Mouse (Mus musculus): ENCODE results near the gene Fahd2a. TPM values are rescaled to one million over a fixed set of nuclear protein-coding genes. Genes with fewer than 3 reads are reported as not detected.

The Fahd2a gene
- polyA plus RNA-seq, 1 experiment from 2014 or later = 20.7 TPM

GRCm38 (mm10) chr2:127449691-127450090 is 5.3 kb upstream of the Fahd2a start:
- no peak overlapping the region for H3K27ac ChIP-seq (replicated peaks; ENCODE audit: low read depth, low read length)
- no peak for DNase-seq (ENCODE audit: low spot score)
- no peak overlapping the region for H3K4me3 ChIP-seq (ENCODE audit: low read depth, low read length)

GRCm38 (mm10) chr2:127446847-127447246 is 2.5 kb upstream of the Fahd2a start:
- Histone ChIP-seq H3K36me3 (ENCODE audit: control insufficient read depth, insufficient read depth, low read length) (no peaks in the 10 kb centered on the region), H3K27me3 (ENCODE audit: control insufficient read depth, insufficient read depth, low read length) (no peaks in the 10 kb centered on the region), H3K27ac (replicated peaks; ENCODE audit: low read depth, low read length) (no peak overlapping the region), H3K4me1 (ENCODE audit: control insufficient read depth, insufficient read depth, low read length) (no peaks in the 10 kb centered on the region; the same call in 1 of the 2 replicates), H3K9ac (ENCODE audit: low read length) (no peak overlapping the region), H3K4me2 (ENCODE audit: low read depth, severe bottlenecking) (no peak overlapping the region), H3K9me3 (ENCODE audit: control insufficient read depth, low read length) (no peaks in the 10 kb centered on the region), H3K4me3 (ENCODE audit: low read depth, low read length) (no peak overlapping the region)
- DNase-seq (ENCODE audit: low spot score) (no peak), ATAC-seq (ENCODE audit: insufficient number of reproducible peaks, low FRiP score, low TSS enrichment, low read depth) (no peak)
- WGBS = 55% methylated on average over 3 of the region's 3 CpGs

More at GRCm38 (mm10) chr2:127449691-127450090, 5.3 kb upstream of the Fahd2a start:
- Histone ChIP-seq H3K9ac (ENCODE audit: low read length) (no peak overlapping the region), H3K4me1 (ENCODE audit: control insufficient read depth, insufficient read depth, low read length) (no peaks in the 10 kb centered on the region), H3K4me2 (ENCODE audit: low read depth, severe bottlenecking) (no peak overlapping the region), H3K36me3 (ENCODE audit: control insufficient read depth, insufficient read depth, low read length) (no peaks in the 10 kb centered on the region), H3K9me3 (ENCODE audit: control insufficient read depth, low read length) (no peaks in the 10 kb centered on the region), H3K27me3 (ENCODE audit: control insufficient read depth, insufficient read depth, low read length) (no peaks in the 10 kb centered on the region)
- ATAC-seq (ENCODE audit: insufficient number of reproducible peaks, low FRiP score, low TSS enrichment, low read depth) = no peak
- WGBS = 42% methylated on average over 7 of the region's 7 CpGs

DNA sequence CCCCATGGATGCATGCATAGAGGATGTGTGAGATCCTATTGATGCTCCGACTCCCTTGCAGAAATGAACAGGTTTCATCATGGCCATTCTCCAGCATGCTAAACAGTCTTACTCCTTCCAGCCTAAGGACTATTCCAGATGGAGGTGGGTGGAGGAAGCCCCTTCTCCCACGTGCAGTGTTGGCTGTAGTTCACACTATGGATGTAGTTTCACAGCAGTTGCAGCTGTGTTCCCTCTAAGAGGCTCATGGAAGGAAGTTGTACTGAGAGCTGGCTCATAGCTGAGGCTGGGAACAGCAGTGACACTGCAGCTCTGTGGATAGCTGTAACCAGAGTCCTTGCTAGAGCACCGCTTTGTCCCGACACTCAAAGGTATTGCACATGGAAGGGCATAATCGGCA is 6.7 kb downstream of the Fahd2a start:
- Histone ChIP-seq H3K9me3 (ENCODE audit: control insufficient read depth, low read length) (no peaks in the 10 kb centered on the region), H3K4me1 (ENCODE audit: control insufficient read depth, insufficient read depth, low read length) (no peaks in the 10 kb centered on the region), H3K27ac (replicated peaks; ENCODE audit: low read depth, low read length) (no peak overlapping the region), H3K36me3 (ENCODE audit: control insufficient read depth, insufficient read depth, low read length) (peaks cover 7% of the 10 kb centered on the region; the same call in 1 of the 2 replicates), H3K4me3 (ENCODE audit: low read depth, low read length) (no peak overlapping the region), H3K9ac (ENCODE audit: low read length) (no peak overlapping the region), H3K4me2 (ENCODE audit: low read depth, severe bottlenecking) (no peak overlapping the region), H3K27me3 (ENCODE audit: control insufficient read depth, insufficient read depth, low read length) (no peaks in the 10 kb centered on the region)
- 93% methylated on average over 5 of the region's 5 CpGs for WGBS
- ATAC-seq (ENCODE audit: insufficient number of reproducible peaks, low FRiP score, low TSS enrichment, low read depth) = no peak
- no peak for DNase-seq (ENCODE audit: low spot score)

- no peak for ATAC-seq (ENCODE audit: insufficient number of reproducible peaks, low FRiP score, low TSS enrichment, low read depth)
- Histone ChIP-seq H3K27me3 (ENCODE audit: control insufficient read depth, insufficient read depth, low read length) (no peaks in the 10 kb centered on the region), H3K4me3 (ENCODE audit: low read depth, low read length) (no peak overlapping the region), H3K9ac (ENCODE audit: low read length) (no peak overlapping the region), H3K9me3 (ENCODE audit: control insufficient read depth, low read length) (no peaks in the 10 kb centered on the region), H3K27ac (replicated peaks; ENCODE audit: low read depth, low read length) (no peak overlapping the region), H3K4me1 (ENCODE audit: control insufficient read depth, insufficient read depth, low read length) (no peaks in the 10 kb centered on the region), H3K36me3 (ENCODE audit: control insufficient read depth, insufficient read depth, low read length) (peaks cover 7% of the 10 kb centered on the region; the same call in 1 of the 2 replicates), H3K4me2 (ENCODE audit: low read depth, severe bottlenecking) (no peak overlapping the region)
- WGBS = 97% methylated on average over 2 of the region's 2 CpGs
- DNase-seq (ENCODE audit: low spot score) = no peak
Measured at GRCm38 (mm10) chr2:127435554-127435953, 8.8 kb downstream of the Fahd2a start.

DNA sequence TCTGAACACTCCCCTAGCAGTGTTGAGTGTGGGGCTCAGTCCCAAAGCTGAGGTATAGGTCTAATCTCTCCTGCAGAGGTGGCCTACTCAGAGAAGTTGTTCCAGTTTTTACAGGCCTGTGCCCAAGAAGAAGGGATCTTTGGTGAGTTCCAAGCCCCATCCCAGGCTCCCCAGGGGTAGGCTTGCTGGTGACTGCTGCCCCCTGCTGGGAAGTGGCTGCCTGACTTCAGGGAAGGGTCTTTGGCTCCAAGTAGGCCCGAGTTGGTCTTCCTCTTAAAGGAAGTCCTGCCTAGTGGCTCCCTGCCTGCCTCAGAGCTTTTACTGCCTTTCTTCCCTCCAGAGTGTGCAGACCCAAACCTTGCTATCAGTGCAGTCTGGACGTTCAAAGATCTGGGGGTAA is 9.2 kb downstream of the Fahd2a start:
- no peak overlapping the region for H3K4me3 ChIP-seq (ENCODE audit: low read depth, low read length)
- no peaks in the 10 kb centered on the region for H3K27me3 ChIP-seq (ENCODE audit: control insufficient read depth, insufficient read depth, low read length)
- no peak overlapping the region for H3K4me2 ChIP-seq (ENCODE audit: low read depth, severe bottlenecking)
- DNase-seq (ENCODE audit: low spot score) (peak; percentile 67), ATAC-seq (ENCODE audit: insufficient number of reproducible peaks, low FRiP score, low TSS enrichment, low read depth) (no peak)
- H3K9ac ChIP-seq (ENCODE audit: low read length) = no peak overlapping the region
- no peaks in the 10 kb centered on the region for H3K4me1 ChIP-seq (ENCODE audit: control insufficient read depth, insufficient read depth, low read length)
- H3K27ac ChIP-seq (replicated peaks; ENCODE audit: low read depth, low read length) = no peak overlapping the region
- no peaks in the 10 kb centered on the region for H3K9me3 ChIP-seq (ENCODE audit: control insufficient read depth, low read length)
- WGBS = 39% methylated on average over 2 of the region's 2 CpGs
- H3K36me3 ChIP-seq (ENCODE audit: control insufficient read depth, insufficient read depth, low read length) = peaks cover 7% of the 10 kb centered on the region; the same call in 1 of the 2 replicates

- Histone ChIP-seq H3K27ac (replicated peaks; ENCODE audit: low read depth, low read length) (no peak overlapping the region), H3K4me1 (ENCODE audit: control insufficient read depth, insufficient read depth, low read length) (no peaks in the 10 kb centered on the region), H3K9ac (ENCODE audit: low read length) (no peak overlapping the region), H3K9me3 (ENCODE audit: control insufficient read depth, low read length) (no peaks in the 10 kb centered on the region), H3K4me3 (ENCODE audit: low read depth, low read length) (no peak overlapping the region), H3K27me3 (ENCODE audit: control insufficient read depth, insufficient read depth, low read length) (no peaks in the 10 kb centered on the region), H3K36me3 (ENCODE audit: control insufficient read depth, insufficient read depth, low read length) (peaks cover 7% of the 10 kb centered on the region; the same call in 1 of the 2 replicates), H3K4me2 (ENCODE audit: low read depth, severe bottlenecking) (no peak overlapping the region)
- WGBS = 72% methylated on average over 9 of the region's 9 CpGs
- ATAC-seq (ENCODE audit: insufficient number of reproducible peaks, low FRiP score, low TSS enrichment, low read depth) (no peak), DNase-seq (ENCODE audit: low spot score) (no peak)
Measured at GRCm38 (mm10) chr2:127433487-127434295, 10.7 kb downstream of the Fahd2a start.

DNA sequence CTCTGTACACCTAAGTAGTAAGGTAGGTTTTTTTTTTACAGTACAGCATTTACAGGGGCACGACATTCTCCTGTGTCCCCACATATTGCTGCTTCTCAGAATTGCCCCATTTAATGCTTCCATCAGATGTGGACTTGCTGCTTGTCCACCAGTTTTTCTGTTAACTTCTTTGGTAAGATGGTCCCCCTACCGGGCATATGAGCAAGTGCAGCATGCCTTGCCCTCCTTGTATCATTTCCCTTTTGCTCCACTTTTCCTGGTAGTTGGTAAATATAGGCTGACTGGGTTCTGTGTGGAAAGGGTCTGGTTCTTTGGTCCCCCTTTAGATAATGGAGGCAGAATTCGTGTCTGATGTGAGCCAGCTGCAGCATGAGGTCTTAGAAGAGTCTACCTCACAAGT is 14.1 kb downstream of the Fahd2a start:
- peak; percentile 57 for DNase-seq (ENCODE audit: low spot score)

GRCm38 (mm10) chr2:127424977-127425376 is 19.4 kb downstream of the Fahd2a start, which contains the start of gene Gpat2:
Gene Gpat2 (plus strand): TSS chr2:127425199.
- DNase-seq (ENCODE audit: low spot score) = no peak
- no peak for ATAC-seq (ENCODE audit: insufficient number of reproducible peaks, low FRiP score, low TSS enrichment, low read depth)
- H3K9ac ChIP-seq (ENCODE audit: low read length) = no peak within 1 kb of the TSS
- 84% methylated on average over 17 of the region's 17 CpGs for WGBS
- H3K4me2 ChIP-seq (ENCODE audit: low read depth, severe bottlenecking) = no peak within 1 kb of the TSS
- H3K4me1 ChIP-seq (ENCODE audit: control insufficient read depth, insufficient read depth, low read length) = no peaks in the 10 kb centered on the region
- no peaks in the 10 kb centered on the region for H3K27me3 ChIP-seq (ENCODE audit: control insufficient read depth, insufficient read depth, low read length)
- H3K4me3 ChIP-seq (ENCODE audit: low read depth, low read length) = no peak within 1 kb of the TSS
- no peaks in the 10 kb centered on the region for H3K9me3 ChIP-seq (ENCODE audit: control insufficient read depth, low read length)
- H3K27ac ChIP-seq (replicated peaks; ENCODE audit: low read depth, low read length) = no peak within 1 kb of the TSS
- no peaks in the 10 kb centered on the region for H3K36me3 ChIP-seq (ENCODE audit: control insufficient read depth, insufficient read depth, low read length)

More for the DNA sequence above, 14.1 kb downstream of the Fahd2a start:
- Histone ChIP-seq H3K9ac (ENCODE audit: low read length) (no peak overlapping the region), H3K4me2 (ENCODE audit: low read depth, severe bottlenecking) (no peak overlapping the region), H3K27me3 (ENCODE audit: control insufficient read depth, insufficient read depth, low read length) (no peaks in the 10 kb centered on the region), H3K9me3 (ENCODE audit: control insufficient read depth, low read length) (no peaks in the 10 kb centered on the region), H3K4me1 (ENCODE audit: control insufficient read depth, insufficient read depth, low read length) (no peaks in the 10 kb centered on the region), H3K27ac (replicated peaks; ENCODE audit: low read depth, low read length) (no peak overlapping the region), H3K4me3 (ENCODE audit: low read depth, low read length) (no peak overlapping the region), H3K36me3 (ENCODE audit: control insufficient read depth, insufficient read depth, low read length) (no peaks in the 10 kb centered on the region)
- 30% methylated on average over 3 of the region's 3 CpGs for WGBS
- ATAC-seq (ENCODE audit: insufficient number of reproducible peaks, low FRiP score, low TSS enrichment, low read depth) = no peak
